In genomic region chr10:68029081-68029626, GRCm38 (mm10) we compare ENCODE assay signal across 15 mouse cellular contexts. TPM values are rescaled to one million over a fixed set of nuclear protein-coding genes. Genes with fewer than 3 reads are reported as not detected.
A peak's percentile ranks its signal among the peaks of the same experiment; 100 is the strongest.
DNase-seq lines count a peak whose midpoint lies in the region; ATAC-seq and TF ChIP-seq lines count a peak whose summit lies in the region.
"Had no signal": no experiment of that assay in that cellular context is flagged by ENCODE, and none has a peak within 500 bp of the region (broad histone marks: within the 10 kb centered on the region; RNA-seq: fewer than 3 reads in every experiment).

No protein-coding gene starts in this region.

- no peak for TF ChIP-seq EP300 in lung, postnatal 0 days (IDR thresholded peaks at IDR 0.05)

- no peak overlapping the region for H3K4me3 ChIP-seq in lung, postnatal 0 days (ENCODE audit: low read depth, low read length)
- H3K4me3 ChIP-seq: midbrain, embryonic 12.5 days had no signal

- H3K36me3 ChIP-seq in lung, postnatal 0 days (ENCODE audit: insufficient read depth, low read length), result no peaks in the 10 kb centered on the region; the same call in 1 of the 2 replicates
- no peaks in the 10 kb centered on the region for H3K36me3 ChIP-seq in splenic B cell, adult 2 months (ENCODE audit: control insufficient read depth, insufficient read depth, low read length, poor library complexity, severe bottlenecking)

- no peak overlapping the region for H3K27ac ChIP-seq in lung, postnatal 0 days (ENCODE audit: low read length)
- H3K27ac ChIP-seq: midbrain, embryonic 12.5 days had no signal

- H3K9ac ChIP-seq in lung, postnatal 0 days (replicated peaks; ENCODE audit: low read depth), result no peak overlapping the region
- H3K9ac ChIP-seq: midbrain, embryonic 12.5 days had no signal

- no peak overlapping the region for H3K4me2 ChIP-seq in lung, postnatal 0 days (replicated peaks; ENCODE audit: low read depth, low read length)
- H3K4me2 ChIP-seq: heart, embryonic 11.5 days; midbrain, embryonic 12.5 days had no signal

- H3K27me3 ChIP-seq in lung, postnatal 0 days (replicated peaks; ENCODE audit: insufficient read depth, low read length), result no peaks in the 10 kb centered on the region
- H3K27me3 ChIP-seq in splenic B cell, adult 2 months (ENCODE audit: control insufficient read depth, insufficient read depth, low read length, poor library complexity, severe bottlenecking), result no peaks in the 10 kb centered on the region
- H3K27me3 ChIP-seq: midbrain, embryonic 12.5 days had no signal

- no peak for TF ChIP-seq CTCF in lung, postnatal 0 days (IDR thresholded peaks at IDR 0.05)

- ATAC-seq in lung, postnatal 0 days, result 0 out of 2 replicates have a peak, but pooled peaks have one; percentile 16
- ATAC-seq: inflammation-experienced regulatory T-cells, adult 6 months had no signal

- no peak for DNase-seq in lung, postnatal 0 days (ENCODE audit: low spot score)
- DNase-seq in lung, adult 18-20 months, result no peak
- peak; percentile 11 for DNase-seq in NIH3T3 (ENCODE audit: low read depth)
- peak; percentile 38 for DNase-seq in embryo, embryonic 9.5 days (ENCODE audit: extremely low spot score)
- peak; percentile 14 for DNase-seq in splenic B cell, adult 2 months (ENCODE audit: low read depth, low spot score)
- no peak for DNase-seq in right cerebral cortex, postnatal 10 days (ENCODE audit: low spot score in 2 of 2)
- no peak for DNase-seq in cerebellum, adult 8-10 months
- DNase-seq: adrenal gland, postnatal 36 days; cerebellum, adult 11 months; gastrocnemius, postnatal 14 days; heart, postnatal 4 days had no signal

- WGBS in lung, postnatal 0 days, result 80% methylated on average over 5 of the region's 5 CpGs

- H3K9me3 ChIP-seq in lung, postnatal 0 days (ENCODE audit: low read length), result no peaks in the 10 kb centered on the region
- H3K9me3 ChIP-seq: midbrain, embryonic 12.5 days had no signal

- H3K4me1 ChIP-seq in lung, postnatal 0 days (ENCODE audit: insufficient read depth, low read depth, low read length), result no peaks in the 10 kb centered on the region
- H3K4me1 ChIP-seq: midbrain, embryonic 12.5 days had no signal

RNA-seq across cellular contexts. Expression of gene Rtkn2, which starts 49.8 kb away (rescaled TPM):
- polyA plus RNA-seq in lung, postnatal 0 days (2015; fragmentation: Nextera tagmentation; extraction: Ambion mirVana), result 171 and 207 TPM in 2 replicates
- polyA plus RNA-seq: large intestine, adult 2 months had no signal

Comparison
In these comparisons a context has a peak if more than half of its experiments do, and no peak if none do; other contexts are left out.
1. DNase-seq: peak in NIH3T3 (single experiment), embryo, embryonic 9.5 days (single experiment) and splenic B cell, adult 2 months (single experiment); none in lung, postnatal 0 days (single experiment), lung, adult 18-20 months (0 of 2), right cerebral cortex, postnatal 10 days (0 of 2) and cerebellum, adult 8-10 months (single experiment).